Mouse (Mus musculus) midbrain, embryonic 13.5 days (tissue): ENCODE data around the gene Pitpna. TPM values are rescaled to one million over a fixed set of nuclear protein-coding genes. Genes with fewer than 3 reads are reported as not detected.

Source experiments
- ATAC-seq: fragments of 200-750 bp; cut with Nextera tagmentation; 2 replicates; pipeline ENCODE4 v1.8.0; 2017; ENCODE audit warnings: mild to moderate bottlenecking, moderate TSS enrichment, moderate library complexity
- H3K27ac ChIP-seq: fragments of 300-500 bp; sonication (generic); 2 replicates; pipeline ENCODE4 v1.5.1; 2015; ENCODE audit warnings: inconsistent platforms, mild to moderate bottlenecking, moderate library complexity
- H3K27me3 ChIP-seq: fragments of 300-500 bp; sonication (generic); 2 replicates; pipeline ENCODE4 v1.6.1; 2015; ENCODE audit warnings: mild to moderate bottlenecking, inconsistent platforms
- H3K36me3 ChIP-seq: fragments of 300-500 bp; sonication (generic); 2 replicates; pipeline ENCODE4 v1.6.1; 2015; ENCODE audit warnings: mild to moderate bottlenecking, inconsistent platforms
- H3K4me1 ChIP-seq: fragments of 300-500 bp; sonication (generic); replicated peaks from 2 replicates; pipeline ENCODE4 v1.6.1; 2015; ENCODE audit warnings: inconsistent platforms
- H3K4me2 ChIP-seq: fragments of 300-500 bp; sonication (generic); replicated peaks from 2 replicates; pipeline ENCODE4 v1.6.1; 2015; ENCODE audit warnings: moderate library complexity, mild to moderate bottlenecking, inconsistent platforms
- H3K4me3 ChIP-seq: fragments of 300-500 bp; sonication (generic); replicated peaks from 2 replicates; pipeline ENCODE4 v1.5.1; 2015; ENCODE audit warnings: mild to moderate bottlenecking, inconsistent platforms
- H3K9ac ChIP-seq: fragments of 300-500 bp; sonication (generic); replicated peaks from 2 replicates; pipeline ENCODE4 v1.6.1; 2015; ENCODE audit warnings: mild to moderate bottlenecking, inconsistent platforms
- H3K9me3 ChIP-seq: fragments of 300-500 bp; sonication (generic); 2 replicates; pipeline ENCODE4 v1.6.1; 2016; ENCODE audit warnings: mild to moderate bottlenecking, inconsistent platforms
- WGBS: fragments of 180-500 bp; shearing (Covaris S2); methylation state at CpG from one replicate; pipeline ENCODE4 v1.1.7; 2015; 5-methylcytosine and 5-hydroxymethylcytosine counted together
- polyA plus RNA-seq: library from polyadenylated mRNA; unstranded; fragments of >200 nt; fragmentation: Nextera tagmentation; extraction: Ambion mirVana; gene quantifications from 2 replicates; pipeline ENCODE4 v1.2.1, GENCODE M21; 2015

The Pitpna gene
- polyA plus RNA-seq, 1 experiment from 2014 or later: 99.2 TPM

GRCm38 (mm10) chr11:75578609-75579008 lies 9.3 kb upstream of the Pitpna start:
- H3K36me3 ChIP-seq: no peaks in the 10 kb centered on the region
- no peak overlapping the region for H3K4me3 ChIP-seq
- no peaks in the 10 kb centered on the region for H3K27me3 ChIP-seq
- H3K4me2 ChIP-seq: no peak overlapping the region
- H3K27ac ChIP-seq: no peak overlapping the region
- H3K9me3 ChIP-seq: no peaks in the 10 kb centered on the region
- no peak for ATAC-seq
- no peak overlapping the region for H3K9ac ChIP-seq
- H3K4me1 ChIP-seq: no peaks in the 10 kb centered on the region
- 85% methylated on average over 5 of the region's 5 CpGs for WGBS

GRCm38 (mm10) chr11:75581495-75582149 lies 6.3 kb upstream of the Pitpna start:
- ATAC-seq: no peak
- Histone ChIP-seq H3K27ac (no peak overlapping the region), H3K4me2 (no peak overlapping the region), H3K27me3 (no peaks in the 10 kb centered on the region), H3K9me3 (no peaks in the 10 kb centered on the region), H3K9ac (no peak overlapping the region), H3K36me3 (no peaks in the 10 kb centered on the region), H3K4me3 (no peak overlapping the region), H3K4me1 (no peaks in the 10 kb centered on the region)
- WGBS: 94% methylated on average over 7 of the region's 7 CpGs

- no peak for ATAC-seq
- H3K4me2 ChIP-seq: no peak overlapping the region
- no peak overlapping the region for H3K9ac ChIP-seq
- H3K27ac ChIP-seq: no peak overlapping the region
- no peaks in the 10 kb centered on the region for H3K36me3 ChIP-seq
- WGBS: 65% methylated on average over 2 of the region's 2 CpGs
- no peaks in the 10 kb centered on the region for H3K9me3 ChIP-seq
- H3K4me1 ChIP-seq: peaks cover 9% of the 10 kb centered on the region
- H3K4me3 ChIP-seq: no peak overlapping the region
- H3K27me3 ChIP-seq: no peaks in the 10 kb centered on the region
Observed at GRCm38 (mm10) chr11:75583521-75583920, 4.4 kb upstream of the Pitpna start.

- H3K9ac ChIP-seq: no peak overlapping the region
- H3K4me3 ChIP-seq: no peak overlapping the region
- WGBS: 86% methylated on average over 4 of the region's 4 CpGs
- no peak overlapping the region for H3K27ac ChIP-seq
- H3K4me1 ChIP-seq: peaks cover 24% of the 10 kb centered on the region
- H3K9me3 ChIP-seq: no peaks in the 10 kb centered on the region
- H3K36me3 ChIP-seq: no peaks in the 10 kb centered on the region
- ATAC-seq: no peak
- no peaks in the 10 kb centered on the region for H3K27me3 ChIP-seq
- no peak overlapping the region for H3K4me2 ChIP-seq
Observed at GRCm38 (mm10) chr11:75585061-75585460, 2.8 kb upstream of the Pitpna start.

GRCm38 (mm10) chr11:75585978-75586377 lies 1.9 kb upstream of the Pitpna start:
- WGBS: 80% methylated on average over 5 of the region's 5 CpGs
- ATAC-seq: no peak
- no peak overlapping the region for H3K4me3 ChIP-seq

GRCm38 (mm10) chr11:75586963-75587362 lies 934 bp upstream of the Pitpna start:
- H3K27me3 ChIP-seq: no peaks in the 10 kb centered on the region
- 0 out of 2 replicates have a peak overlapping the region, but pooled peaks have one; percentile 99 for H3K9ac ChIP-seq
- peaks cover 32% of the 10 kb centered on the region for H3K4me1 ChIP-seq
- no peak overlapping the region for H3K4me3 ChIP-seq
- WGBS: 86% methylated on average over 5 of the region's 5 CpGs
- 0 out of 2 replicates have a peak, but pooled peaks cover 3% of the 10 kb centered on the region for H3K36me3 ChIP-seq
- H3K4me2 ChIP-seq: no peak overlapping the region
- no peaks in the 10 kb centered on the region for H3K9me3 ChIP-seq
- ATAC-seq: no peak
- H3K27ac ChIP-seq: no peak overlapping the region; the same call in 1 of the 2 replicates

More at GRCm38 (mm10) chr11:75585978-75586377, 1.9 kb upstream of the Pitpna start:
- Histone ChIP-seq H3K9me3 (no peaks in the 10 kb centered on the region), H3K9ac (no peak overlapping the region), H3K4me1 (peaks cover 32% of the 10 kb centered on the region), H3K27me3 (no peaks in the 10 kb centered on the region), H3K4me2 (no peak overlapping the region), H3K27ac (no peak overlapping the region), H3K36me3 (0 out of 2 replicates have a peak, but pooled peaks cover 3% of the 10 kb centered on the region)

- Histone ChIP-seq H3K9ac (peak overlapping the region; percentile 99), H3K4me1 (peaks cover 32% of the 10 kb centered on the region), H3K36me3 (peaks cover 15% of the 10 kb centered on the region), H3K4me3 (peak overlapping the region; percentile 96), H3K9me3 (no peaks in the 10 kb centered on the region), H3K27ac (peak overlapping the region; percentile 90), H3K4me2 (peak overlapping the region; percentile 87), H3K27me3 (no peaks in the 10 kb centered on the region)
- peak; percentile 89 for ATAC-seq
- 1% methylated on average over 34 of the region's 37 CpGs for WGBS
Observed at GRCm38 (mm10) chr11:75588285-75588941, 516 bp downstream of the Pitpna start.

GRCm38 (mm10) chr11:75592612-75593011 lies 4.7 kb downstream of the Pitpna start:
- Histone ChIP-seq H3K4me3 (no peak overlapping the region), H3K4me2 (no peak overlapping the region), H3K27me3 (no peaks in the 10 kb centered on the region), H3K9me3 (no peaks in the 10 kb centered on the region), H3K27ac (no peak overlapping the region), H3K4me1 (peaks cover 26% of the 10 kb centered on the region), H3K9ac (no peak overlapping the region), H3K36me3 (peaks cover 54% of the 10 kb centered on the region)
- no peak for ATAC-seq
- 92% methylated on average over 5 of the region's 5 CpGs for WGBS

GRCm38 (mm10) chr11:75594431-75594830 lies 6.5 kb downstream of the Pitpna start:
- 87% methylated on average over 9 of the region's 9 CpGs for WGBS
- no peak for ATAC-seq
- peaks cover 70% of the 10 kb centered on the region for H3K36me3 ChIP-seq

GRCm38 (mm10) chr11:75595404-75595803 lies 7.5 kb downstream of the Pitpna start:
- peaks cover 4% of the 10 kb centered on the region; the same call in 1 of the 2 replicates for H3K4me1 ChIP-seq
- 55% methylated on average over 2 of the region's 2 CpGs for WGBS

More at GRCm38 (mm10) chr11:75594431-75594830, 6.5 kb downstream of the Pitpna start:
- Histone ChIP-seq H3K9ac (no peak overlapping the region), H3K27ac (no peak overlapping the region), H3K4me2 (no peak overlapping the region), H3K9me3 (no peaks in the 10 kb centered on the region), H3K4me1 (peaks cover 14% of the 10 kb centered on the region), H3K4me3 (no peak overlapping the region), H3K27me3 (no peaks in the 10 kb centered on the region)

GRCm38 (mm10) chr11:75595816-75596215 lies 7.9 kb downstream of the Pitpna start:
- H3K4me3 ChIP-seq: no peak overlapping the region
- peaks cover 79% of the 10 kb centered on the region for H3K36me3 ChIP-seq
- H3K9me3 ChIP-seq: no peaks in the 10 kb centered on the region
- no peaks in the 10 kb centered on the region for H3K27me3 ChIP-seq
- H3K4me2 ChIP-seq: no peak overlapping the region
- H3K9ac ChIP-seq: no peak overlapping the region
- H3K27ac ChIP-seq: no peak overlapping the region
- H3K4me1 ChIP-seq: 0 out of 2 replicates have a peak, but pooled peaks cover under 1% of the 10 kb centered on the region
- WGBS: 42% methylated on average over 7 of the region's 7 CpGs
- ATAC-seq: no peak

More at GRCm38 (mm10) chr11:75595404-75595803, 7.5 kb downstream of the Pitpna start:
- Histone ChIP-seq H3K4me2 (no peak overlapping the region), H3K9me3 (no peaks in the 10 kb centered on the region), H3K27ac (no peak overlapping the region), H3K9ac (no peak overlapping the region), H3K4me3 (no peak overlapping the region), H3K36me3 (peaks cover 76% of the 10 kb centered on the region), H3K27me3 (no peaks in the 10 kb centered on the region)
- no peak for ATAC-seq

- Histone ChIP-seq H3K27ac (no peak overlapping the region), H3K36me3 (peaks cover 87% of the 10 kb centered on the region), H3K4me2 (no peak overlapping the region), H3K4me3 (no peak overlapping the region), H3K9ac (no peak overlapping the region), H3K9me3 (no peaks in the 10 kb centered on the region), H3K27me3 (no peaks in the 10 kb centered on the region), H3K4me1 (no peaks in the 10 kb centered on the region)
- ATAC-seq: no peak
- WGBS: 88% methylated on average over 3 of the region's 3 CpGs
Observed at GRCm38 (mm10) chr11:75596726-75597255, 8.9 kb downstream of the Pitpna start.
